Mouse (Mus musculus): ENCODE measurements around the gene Adam4.
"Not testable (repeated sequence)": the region's sequence is repeated elsewhere in the genome, so short reads cannot be mapped to it uniquely, and the experiment has no call there.

The Adam4 gene

GRCm38 (mm10) chr12:81421846-81422245, at the start of gene Adam4:
Gene Adam4, minus strand, starts transcription at chr12:81421946.
- no peak for DNase-seq (ENCODE audit: low read depth, low spot score)

GRCm38 (mm10) chr12:81459051-81459450, 37.3 kb upstream of the Adam4 start:
- not testable (repeated sequence) for DNase-seq (ENCODE audit: low read depth, low spot score)

GRCm38 (mm10) chr12:81438985-81439384, 17.2 kb upstream of the Adam4 start:
- DNase-seq (ENCODE audit: low read depth, low spot score) = not testable (repeated sequence)

- DNase-seq (ENCODE audit: low read depth, low spot score) = not testable (repeated sequence)
These were observed 13.0 kb upstream of the Adam4 start for GRCm38 (mm10) chr12:81434778-81435177.

GRCm38 (mm10) chr12:81413211-81413610, 8.5 kb downstream of the Adam4 start:
- DNase-seq (ENCODE audit: low read depth, low spot score) = no peak

GRCm38 (mm10) chr12:81408966-81409365, 12.8 kb downstream of the Adam4 start:
- DNase-seq (ENCODE audit: low read depth, low spot score) = peak; percentile 77

- DNase-seq (ENCODE audit: low read depth, low spot score) = peak; percentile 76
These were observed 19.6 kb downstream of the Adam4 start for GRCm38 (mm10) chr12:81402187-81402586.

GRCm38 (mm10) chr12:81379364-81379763, 42.4 kb downstream of the Adam4 start, which contains the start of gene Gm4787:
Gene Gm4787, minus strand, starts transcription at chr12:81379464.
- not testable (repeated sequence) for DNase-seq (ENCODE audit: low read depth, low spot score)

Measured in 3T3-L1 (cell line).